Mouse (Mus musculus) heart, embryonic 12.5 days (tissue): ENCODE data around the gene Hsdl1. TPM values are rescaled to one million over a fixed set of nuclear protein-coding genes. Genes with fewer than 3 reads are reported as not detected.

ENCODE experiments used
- ATAC-seq: fragments of 200-750 bp; cut with Nextera tagmentation; 2 replicates; pipeline ENCODE4 v1.8.0; 2017; ENCODE audit warnings: moderate TSS enrichment, moderate library complexity; ENCODE audit not compliant: insufficient number of reproducible peaks, low FRiP score
- H3K27ac ChIP-seq: fragments of 300-500 bp; sonication (generic); 2 replicates; pipeline ENCODE4 v1.5.1; 2016; ENCODE audit warnings: mild to moderate bottlenecking, moderate library complexity; ENCODE audit not compliant: poor library complexity, severe bottlenecking
- H3K27me3 ChIP-seq: fragments of 300-500 bp; sonication (generic); replicated peaks from 2 replicates; pipeline ENCODE4 v1.6.1; 2016; ENCODE audit warnings: mild to moderate bottlenecking, moderate library complexity
- H3K36me3 ChIP-seq: fragments of 300-500 bp; sonication (generic); 2 replicates; pipeline ENCODE4 v1.6.1; 2016; ENCODE audit warnings: mild to moderate bottlenecking, moderate library complexity
- H3K4me1 ChIP-seq: fragments of 300-500 bp; sonication (generic); replicated peaks from 2 replicates; pipeline ENCODE4 v1.6.1; 2016; ENCODE audit warnings: mild to moderate bottlenecking
- H3K4me2 ChIP-seq: fragments of 300-500 bp; sonication (generic); 2 replicates; pipeline ENCODE4 v1.6.1; 2016; ENCODE audit warnings: mild to moderate bottlenecking, moderate library complexity
- H3K4me3 ChIP-seq: fragments of 300-500 bp; sonication (generic); 2 replicates; pipeline ENCODE4 v1.5.1; 2016; ENCODE audit warnings: mild to moderate bottlenecking
- H3K9ac ChIP-seq: fragments of 300-500 bp; sonication (generic); 2 replicates; pipeline ENCODE4 v1.6.1; 2016; ENCODE audit warnings: mild to moderate bottlenecking, moderate library complexity
- H3K9me3 ChIP-seq: fragments of 300-500 bp; sonication (generic); replicated peaks from 2 replicates; pipeline ENCODE4 v1.6.1; 2016; ENCODE audit warnings: mild to moderate bottlenecking, moderate library complexity
- WGBS: fragments of 180-500 bp; shearing (Covaris S2); methylation state at CpG from one replicate; pipeline ENCODE4 v1.1.7; 2016; 5-methylcytosine and 5-hydroxymethylcytosine counted together
- polyA plus RNA-seq: library from polyadenylated mRNA; unstranded; fragments of >200 nt; fragmentation: Nextera tagmentation; extraction: Ambion mirVana; gene quantifications from 2 replicates; pipeline ENCODE4 v1.2.1, GENCODE M21; 2016

The Hsdl1 gene
- 38.3 and 41.9 TPM in 2 replicates for polyA plus RNA-seq

GRCm38 (mm10) chr8:119574437-119575365, at the start of gene Hsdl1, which contains the start of gene Dnaaf1:
TSS of gene Hsdl1 (minus strand) at chr8:119575183.
TSS of gene Dnaaf1 (plus strand) at chr8:119575235.
- Histone ChIP-seq H3K27me3 (peaks cover 21% of the 10 kb centered on the region), H3K36me3 (no peaks in the 10 kb centered on the region), H3K4me1 (peaks cover 21% of the 10 kb centered on the region), H3K4me2 (peak within 1 kb of the TSS; percentile 98), H3K27ac (peak within 1 kb of the TSS; percentile 37), H3K9me3 (no peaks in the 10 kb centered on the region), H3K9ac (peak within 1 kb of the TSS; percentile 82), H3K4me3 (peak within 1 kb of the TSS; percentile 82)
- ATAC-seq = peak; percentile 94
- WGBS = under 1% methylated on average over 97 of the region's 97 CpGs

GRCm38 (mm10) chr8:119623744-119624143, 48.8 kb upstream of the Hsdl1 start:
- H3K9me3 ChIP-seq = no peaks in the 10 kb centered on the region
- H3K4me1 ChIP-seq = peaks cover 16% of the 10 kb centered on the region
- H3K9ac ChIP-seq = no peak overlapping the region
- no peak overlapping the region for H3K27ac ChIP-seq
- no peaks in the 10 kb centered on the region for H3K36me3 ChIP-seq
- ATAC-seq = no peak
- peaks cover 21% of the 10 kb centered on the region; the same call in 1 of the 2 replicates for H3K27me3 ChIP-seq
- 82% methylated on average over 1 of the region's 1 CpGs for WGBS
- H3K4me2 ChIP-seq = no peak overlapping the region
- H3K4me3 ChIP-seq = no peak overlapping the region

GRCm38 (mm10) chr8:119623061-119623460, 48.1 kb upstream of the Hsdl1 start:
- H3K9ac ChIP-seq = no peak overlapping the region
- peaks cover 21% of the 10 kb centered on the region; the same call in 1 of the 2 replicates for H3K27me3 ChIP-seq
- no peak overlapping the region for H3K4me2 ChIP-seq
- WGBS = 86% methylated on average over 8 of the region's 8 CpGs
- H3K4me1 ChIP-seq = peaks cover 16% of the 10 kb centered on the region
- no peak overlapping the region for H3K27ac ChIP-seq
- ATAC-seq = no peak
- H3K9me3 ChIP-seq = no peaks in the 10 kb centered on the region
- no peak overlapping the region for H3K4me3 ChIP-seq
- no peaks in the 10 kb centered on the region for H3K36me3 ChIP-seq

- no peak for ATAC-seq
- Histone ChIP-seq H3K36me3 (no peaks in the 10 kb centered on the region), H3K27ac (no peak overlapping the region), H3K9ac (no peak overlapping the region), H3K9me3 (no peaks in the 10 kb centered on the region), H3K27me3 (peaks cover 21% of the 10 kb centered on the region; the same call in 1 of the 2 replicates), H3K4me1 (peaks cover 16% of the 10 kb centered on the region), H3K4me2 (no peak overlapping the region), H3K4me3 (no peak overlapping the region)
- 67% methylated on average over 4 of the region's 4 CpGs for WGBS
Measured at GRCm38 (mm10) chr8:119622555-119622954, 47.6 kb upstream of the Hsdl1 start.

- no peak for ATAC-seq
- 60% methylated on average over 14 of the region's 14 CpGs for WGBS
Measured at GRCm38 (mm10) chr8:119620848-119621465, 46.0 kb upstream of the Hsdl1 start.

GRCm38 (mm10) chr8:119620116-119620840, 45.3 kb upstream of the Hsdl1 start:
- WGBS = 53% methylated on average over 6 of the region's 6 CpGs
- H3K27me3 ChIP-seq = peaks cover 31% of the 10 kb centered on the region
- no peak overlapping the region for H3K4me3 ChIP-seq
- no peak for ATAC-seq
- no peak overlapping the region for H3K9ac ChIP-seq
- no peak overlapping the region for H3K27ac ChIP-seq
- H3K4me1 ChIP-seq = peaks cover 16% of the 10 kb centered on the region
- no peaks in the 10 kb centered on the region for H3K9me3 ChIP-seq
- no peak overlapping the region for H3K4me2 ChIP-seq
- H3K36me3 ChIP-seq = no peaks in the 10 kb centered on the region

More at GRCm38 (mm10) chr8:119620848-119621465, 46.0 kb upstream of the Hsdl1 start:
- Histone ChIP-seq H3K4me1 (peaks cover 16% of the 10 kb centered on the region), H3K4me3 (no peak overlapping the region), H3K9me3 (no peaks in the 10 kb centered on the region), H3K36me3 (no peaks in the 10 kb centered on the region), H3K27me3 (peaks cover 31% of the 10 kb centered on the region), H3K27ac (no peak overlapping the region), H3K4me2 (no peak overlapping the region), H3K9ac (no peak overlapping the region)

- Histone ChIP-seq H3K4me2 (no peak overlapping the region), H3K4me1 (peaks cover 16% of the 10 kb centered on the region), H3K27me3 (peaks cover 28% of the 10 kb centered on the region), H3K9ac (no peak overlapping the region), H3K4me3 (no peak overlapping the region), H3K9me3 (no peaks in the 10 kb centered on the region), H3K27ac (no peak overlapping the region), H3K36me3 (no peaks in the 10 kb centered on the region)
- ATAC-seq = no peak
- 47% methylated on average over 5 of the region's 5 CpGs for WGBS
Measured at GRCm38 (mm10) chr8:119618887-119619286, 43.9 kb upstream of the Hsdl1 start.

GRCm38 (mm10) chr8:119617586-119617985, 42.6 kb upstream of the Hsdl1 start:
- peaks cover 35% of the 10 kb centered on the region for H3K27me3 ChIP-seq
- 84% methylated on average over 5 of the region's 5 CpGs for WGBS
- no peak overlapping the region for H3K9ac ChIP-seq

GRCm38 (mm10) chr8:119616811-119617210, 41.8 kb upstream of the Hsdl1 start:
- Histone ChIP-seq H3K4me1 (peaks cover 16% of the 10 kb centered on the region), H3K4me2 (no peak overlapping the region), H3K9me3 (no peaks in the 10 kb centered on the region), H3K4me3 (no peak overlapping the region), H3K36me3 (no peaks in the 10 kb centered on the region), H3K27me3 (peaks cover 35% of the 10 kb centered on the region), H3K9ac (no peak overlapping the region), H3K27ac (no peak overlapping the region)
- WGBS = 91% methylated on average over 4 of the region's 4 CpGs
- no peak for ATAC-seq

More at GRCm38 (mm10) chr8:119617586-119617985, 42.6 kb upstream of the Hsdl1 start:
- ATAC-seq = no peak
- Histone ChIP-seq H3K4me3 (no peak overlapping the region), H3K36me3 (no peaks in the 10 kb centered on the region), H3K27ac (no peak overlapping the region), H3K4me2 (no peak overlapping the region), H3K4me1 (peaks cover 16% of the 10 kb centered on the region), H3K9me3 (no peaks in the 10 kb centered on the region)

- Histone ChIP-seq H3K4me3 (no peak overlapping the region), H3K4me1 (peaks cover 13% of the 10 kb centered on the region), H3K27me3 (peaks cover 35% of the 10 kb centered on the region), H3K36me3 (no peaks in the 10 kb centered on the region), H3K4me2 (no peak overlapping the region), H3K27ac (no peak overlapping the region), H3K9ac (no peak overlapping the region), H3K9me3 (no peaks in the 10 kb centered on the region)
- 65% methylated on average over 7 of the region's 7 CpGs for WGBS
- no peak for ATAC-seq
Measured at GRCm38 (mm10) chr8:119616358-119616757, 41.4 kb upstream of the Hsdl1 start.
